Mouse (Mus musculus) adrenal gland (tissue): ENCODE data around the gene Kif24.

Source experiments
- intact Hi-C: fragments of 180-260 bp; cut with DNase I; formaldehyde crosslinking; loops from one replicate; pipeline ENCODE4 v1.15.1; 2025

Kif24 gene

GRCm38 (mm10) chr4:41406597-41406996 is 58.1 kb downstream of the Kif24 start:
- intact Hi-C loops, result no loop called here

DNA sequence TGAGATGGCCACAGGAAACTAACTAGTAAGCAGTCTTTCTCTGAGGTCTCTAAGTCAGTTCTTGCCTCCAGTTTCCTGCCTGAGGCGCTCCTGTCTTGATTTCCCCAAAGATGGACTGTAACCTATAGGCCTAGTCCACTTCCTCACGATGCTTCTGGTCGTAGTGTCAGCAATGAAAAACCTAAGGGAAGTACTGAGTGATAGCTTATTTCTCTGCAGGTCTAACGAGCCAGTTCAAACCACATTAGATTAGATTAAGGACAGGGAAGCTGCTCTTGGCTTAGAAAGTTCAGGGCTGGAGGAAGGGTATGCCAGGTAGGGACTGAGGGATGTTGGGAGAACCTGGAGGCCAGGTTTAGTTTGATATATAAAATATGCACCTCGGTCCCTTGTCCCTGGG is 63.1 kb downstream of the Kif24 start:
- intact Hi-C loops, result no loop called here

DNA sequence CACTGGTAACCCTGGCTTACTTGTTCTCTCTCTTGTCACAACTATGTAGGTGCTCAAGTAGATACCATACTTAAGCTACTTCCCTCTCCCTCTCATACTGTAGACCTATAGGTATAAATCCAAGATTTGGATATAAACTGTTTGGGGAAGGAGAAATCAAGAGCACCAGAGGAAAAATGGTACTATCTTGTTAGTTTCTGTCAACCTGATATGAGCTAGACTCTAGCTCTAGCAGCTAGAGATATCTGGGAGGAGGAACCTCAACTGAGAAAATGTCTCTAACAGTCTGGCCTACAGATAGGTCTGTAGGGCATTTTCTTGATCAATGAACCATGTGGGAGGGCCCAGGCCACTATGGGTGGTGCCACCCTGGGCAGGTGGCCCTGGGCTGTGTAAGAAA is 63.5 kb downstream of the Kif24 start:
- intact Hi-C loops, result no loop called here

- intact Hi-C loops, result loop anchor here (5.0 kb wide), 1 partner anchor 43 kb away; no protein-coding TSS in a partner anchor
Measured at GRCm38 (mm10) chr4:41399904-41400303, 64.8 kb downstream of the Kif24 start.

DNA sequence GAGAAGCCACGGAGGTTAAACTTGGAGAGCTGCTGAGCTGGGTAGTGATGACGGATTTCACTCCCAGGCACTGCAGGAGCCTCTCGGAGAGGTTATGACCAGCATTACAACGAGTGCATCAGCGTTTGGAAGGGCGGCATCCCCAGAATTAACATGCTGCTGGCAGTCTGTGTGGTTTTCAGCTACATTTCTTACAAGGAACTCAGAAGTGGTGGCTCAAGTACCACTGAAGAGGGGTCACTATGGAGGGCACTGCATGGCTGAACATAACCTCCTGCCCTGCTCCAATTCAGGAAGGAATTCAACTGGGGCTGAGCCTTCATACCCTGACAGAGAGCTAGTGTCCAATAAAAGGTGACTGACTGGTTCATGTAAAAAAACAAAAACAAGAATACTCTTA is 66.3 kb downstream of the Kif24 start:
- intact Hi-C loops, result loop anchor here (5.0 kb wide), 1 partner anchor 41 kb away; no protein-coding TSS in a partner anchor

DNA sequence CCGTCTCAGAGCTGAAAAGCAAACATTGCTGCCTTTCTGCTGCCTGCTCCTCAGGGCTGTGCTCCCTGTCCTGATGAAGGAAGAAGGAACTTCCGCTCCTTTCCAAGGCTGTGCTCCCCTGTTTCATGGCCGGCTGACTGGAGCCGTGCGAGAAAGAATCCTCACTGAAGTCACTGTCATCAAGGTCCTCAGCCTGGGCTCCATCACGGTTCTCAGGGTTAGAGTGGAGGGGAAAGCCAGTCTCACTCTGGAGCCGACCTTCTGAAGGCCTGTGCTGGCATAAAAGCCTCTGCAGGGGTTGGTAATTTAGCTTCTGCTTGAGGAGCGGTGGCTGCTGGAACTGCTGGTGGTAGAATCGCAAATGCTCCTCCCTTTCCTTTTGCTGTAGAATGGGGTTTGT is 70.0 kb downstream of the Kif24 start:
- intact Hi-C loops, result loop anchor here (5.0 kb wide), 3 partner anchors 37 to 342 kb away; partner anchors contain the start of gene Dcaf12

- intact Hi-C loops, result loop anchor here (5.0 kb wide), 2 partner anchors 79 to 339 kb away; partner anchors contain the start of gene Dcaf12
Measured at GRCm38 (mm10) chr4:41391015-41391414, 73.7 kb downstream of the Kif24 start.

DNA sequence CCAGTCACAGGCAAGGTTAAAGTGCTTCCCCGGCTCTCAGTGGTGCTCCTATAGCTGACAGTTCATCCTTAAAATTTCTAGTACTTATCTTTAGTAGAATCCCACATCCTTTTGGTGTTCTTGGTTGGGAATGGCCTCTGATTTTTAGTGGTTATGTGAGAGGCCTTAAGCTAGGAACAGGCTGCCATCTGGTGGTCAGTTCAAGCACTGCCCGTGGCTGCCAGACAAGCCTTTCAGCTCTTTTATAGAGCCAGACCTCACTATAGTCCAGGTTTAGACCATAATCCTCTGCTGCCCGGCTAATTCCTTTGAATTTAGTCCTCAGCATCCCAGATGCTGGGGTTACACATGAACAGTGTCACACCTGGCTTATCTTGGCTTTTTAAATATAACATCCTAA is 74.6 kb downstream of the Kif24 start:
- intact Hi-C loops, result loop anchor here (5.0 kb wide), 2 partner anchors 78 to 338 kb away; partner anchors contain the start of gene Dcaf12

- intact Hi-C loops, result no loop called here
Measured at GRCm38 (mm10) chr4:41389240-41389639, 75.4 kb downstream of the Kif24 start.

DNA sequence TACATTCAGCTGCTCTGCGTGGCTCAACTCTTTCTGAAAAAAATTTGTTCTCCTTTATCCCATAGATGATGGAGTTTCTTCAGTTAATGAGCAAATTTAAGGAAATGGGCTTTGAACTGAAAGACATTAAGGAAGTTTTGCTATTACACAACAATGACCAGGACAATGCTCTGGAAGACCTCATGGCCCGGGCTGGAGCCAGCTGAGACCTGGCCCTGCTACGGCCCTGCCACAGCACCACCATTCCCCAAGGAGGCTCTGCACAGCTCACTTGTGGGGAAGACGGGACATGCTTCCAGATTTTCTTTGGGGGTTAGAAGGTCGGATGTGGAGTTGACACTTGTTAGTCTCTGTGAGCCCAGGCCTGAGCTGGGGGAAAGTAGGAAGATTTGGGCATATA is 76.1 kb downstream of the Kif24 start:
- intact Hi-C loops, result no loop called here

GRCm38 (mm10) chr4:41387755-41388469 is 76.8 kb downstream of the Kif24 start:
- intact Hi-C loops, result no loop called here

DNA sequence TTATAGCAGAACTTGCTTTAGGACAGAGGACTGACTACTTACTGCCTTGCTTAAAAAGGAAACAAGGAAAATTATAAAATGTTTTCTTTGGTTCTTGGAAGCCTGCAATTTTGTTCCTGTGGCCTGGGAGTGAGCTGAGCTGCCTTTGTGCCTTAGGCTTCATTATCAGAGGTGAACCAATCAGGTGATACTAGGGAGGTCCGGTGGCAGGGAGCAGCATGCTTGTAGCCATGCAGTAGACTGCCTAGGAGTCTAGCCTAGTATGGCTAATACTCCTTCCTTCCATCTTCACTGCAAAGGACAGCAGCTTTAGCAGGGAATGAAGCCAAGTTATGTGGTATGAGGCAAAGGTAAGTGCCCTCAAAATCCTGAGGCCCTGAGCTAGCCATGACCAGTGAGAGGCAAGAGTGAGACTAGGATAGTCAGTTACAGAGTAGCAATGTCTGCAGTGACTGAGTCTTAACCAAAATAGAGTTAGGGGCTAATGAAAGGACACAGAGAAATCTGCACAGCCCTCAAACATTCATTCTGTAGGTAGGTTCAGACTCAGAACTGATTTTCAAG is 78.2 kb downstream of the Kif24 start:
- intact Hi-C loops, result no loop called here

DNA sequence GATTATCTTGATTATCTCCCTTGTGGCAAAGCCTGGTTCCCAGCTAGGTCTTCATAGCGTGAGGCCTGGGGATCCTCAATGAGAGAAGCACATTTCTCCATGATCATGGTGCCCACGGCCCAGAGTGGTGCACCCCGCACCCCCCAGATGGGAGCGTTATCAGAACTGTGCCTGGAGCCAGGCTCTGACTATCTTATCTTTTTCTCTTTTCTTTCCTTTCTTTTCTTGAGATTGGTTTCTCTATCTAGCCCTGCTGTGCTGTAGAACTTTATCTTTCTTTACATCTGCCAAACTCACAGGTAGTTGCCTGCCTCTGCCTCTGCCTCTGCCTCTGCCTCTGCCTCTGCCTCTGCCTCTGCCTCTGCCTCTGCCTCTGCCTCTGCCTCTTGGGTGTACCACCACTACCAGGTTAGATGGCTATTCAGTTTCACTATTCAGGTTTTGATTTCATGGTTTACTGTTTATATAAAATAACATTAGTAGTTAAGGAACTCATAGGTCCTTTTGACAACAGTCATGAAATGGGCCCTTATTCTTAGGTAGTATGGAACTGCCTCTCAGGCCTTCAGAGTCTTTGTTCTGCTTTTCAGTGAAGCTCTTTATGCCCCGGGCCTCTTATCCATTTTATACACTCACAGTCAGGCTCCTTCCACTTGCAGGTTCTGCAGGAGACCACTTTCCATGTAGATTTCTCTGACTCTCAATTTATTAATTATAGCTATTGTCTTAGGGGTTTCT is 83.3 kb downstream of the Kif24 start:
- intact Hi-C loops, result no loop called here

GRCm38 (mm10) chr4:41377567-41377966 is 87.1 kb downstream of the Kif24 start:
- intact Hi-C loops, result no loop called here

GRCm38 (mm10) chr4:41369702-41370437 is 94.8 kb downstream of the Kif24 start:
- intact Hi-C loops, result no loop called here

- intact Hi-C loops, result no loop called here
Measured at GRCm38 (mm10) chr4:41368198-41368597, 96.5 kb downstream of the Kif24 start.

- intact Hi-C loops, result no loop called here
Measured at GRCm38 (mm10) chr4:41361059-41361458, 103.6 kb downstream of the Kif24 start.

GRCm38 (mm10) chr4:41359358-41359757 is 105.3 kb downstream of the Kif24 start:
- intact Hi-C loops, result loop anchor here (5.0 kb wide), 1 partner anchor 38 kb away; no protein-coding TSS in a partner anchor

DNA sequence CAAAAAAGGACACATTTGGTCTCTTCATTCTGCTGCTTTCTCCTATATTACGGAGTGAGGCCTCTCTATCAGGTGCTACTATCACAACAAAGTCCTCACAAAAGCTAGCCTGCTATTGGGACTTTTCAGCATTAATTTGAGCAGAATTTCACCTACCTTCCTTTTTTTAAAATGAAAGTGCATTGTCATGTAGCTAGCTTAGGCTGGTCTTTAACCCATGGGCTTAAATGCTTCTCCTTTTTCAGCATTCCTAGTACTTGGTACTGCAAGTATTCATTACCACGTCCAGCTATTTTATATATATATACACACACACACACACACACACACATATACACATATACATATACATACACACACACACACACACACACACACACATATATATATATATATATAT is 106.0 kb downstream of the Kif24 start:
- intact Hi-C loops, result loop anchor here (5.0 kb wide), 1 partner anchor 39 kb away; no protein-coding TSS in a partner anchor

DNA sequence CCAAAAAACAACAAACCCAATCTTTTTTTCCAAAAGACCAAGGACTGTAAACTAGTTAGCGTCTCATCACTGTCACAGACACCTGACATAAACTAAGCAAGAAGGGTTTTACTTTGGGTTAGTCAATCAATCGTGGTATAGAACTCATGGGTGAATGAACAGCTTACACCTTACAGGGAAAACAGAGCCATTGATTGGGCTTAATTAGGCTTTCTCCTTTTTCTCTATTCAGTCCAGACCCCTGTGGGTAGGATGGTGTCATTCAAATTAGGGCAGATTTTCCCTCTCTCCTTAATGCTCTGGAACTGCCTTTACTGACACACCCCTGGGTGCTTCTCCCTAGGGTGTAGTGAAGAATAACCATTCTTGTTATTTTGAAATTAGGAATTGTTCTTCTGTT is 107.5 kb downstream of the Kif24 start:
- intact Hi-C loops, result loop anchor here (5.0 kb wide), 1 partner anchor 40 kb away; no protein-coding TSS in a partner anchor

GRCm38 (mm10) chr4:41353265-41353664 is 111.4 kb downstream of the Kif24 start:
- intact Hi-C loops, result no loop called here
